ENCODE assay signal across 1 mouse cellular context in the genomic region with DNA sequence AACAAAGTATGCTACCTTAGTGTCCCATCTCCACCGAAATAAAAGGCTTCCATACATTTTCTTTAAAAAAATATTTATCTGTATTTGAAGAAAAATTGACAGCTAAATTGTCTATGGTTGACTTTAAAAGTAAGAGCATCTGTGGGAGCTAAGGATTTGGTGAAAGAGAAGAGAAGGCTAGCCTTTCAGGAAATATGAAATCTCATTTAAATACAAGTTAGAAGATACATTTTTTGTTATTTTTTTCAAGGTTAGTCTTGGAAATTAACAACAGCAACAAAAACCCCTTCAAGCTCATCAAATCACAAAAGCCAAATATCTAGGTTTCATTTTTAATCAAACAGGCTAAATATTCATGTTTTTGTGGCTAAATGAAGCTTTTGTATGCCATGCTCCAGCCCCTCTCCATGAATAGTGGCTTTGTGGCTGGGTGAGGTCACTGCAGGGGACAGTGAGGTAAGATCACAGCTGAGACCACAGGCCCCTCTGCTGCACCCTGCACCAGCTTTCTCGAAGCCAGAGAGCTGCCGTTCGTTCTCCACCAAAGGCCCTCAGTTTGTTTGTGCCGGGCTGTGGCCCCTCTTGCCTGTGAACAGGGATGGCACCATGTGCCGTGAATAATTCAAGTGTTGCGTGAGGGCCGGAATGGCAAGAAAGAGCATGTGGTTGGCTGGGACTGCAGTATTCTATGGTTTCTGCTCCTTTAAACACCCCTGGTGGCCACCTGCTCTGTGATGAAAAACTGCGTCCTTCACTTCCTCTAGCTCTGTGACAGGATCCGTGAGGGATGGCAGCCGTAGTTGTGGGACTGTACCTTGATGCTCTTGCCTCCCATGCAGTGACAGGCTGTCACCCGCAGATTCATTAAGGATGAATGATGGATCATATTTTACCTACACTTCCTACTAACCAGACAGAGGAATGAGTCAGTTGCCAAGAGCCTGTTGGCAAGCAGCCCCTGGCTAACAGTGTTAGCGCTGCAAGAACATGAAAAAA.
A peak's percentile ranks its signal among the peaks of the same experiment; 100 is the strongest.
TF ChIP-seq lines count a peak whose summit lies in the region.

No protein-coding gene starts in this region.

TF ChIP-seq in CH12.LX, 34 proteins besides CTCF, POLR2A, EP300 and RAD21 (continued from another document):
- TF ChIP-seq TCF12 (IDR thresholded peaks at IDR 0.05; ENCODE audit: low read depth, low read length) (peak; percentile 87), ETS1 (conservative IDR thresholded peaks at IDR 0.05; ENCODE audit: low read depth, low read length) (peak; percentile 96), JUND (conservative IDR thresholded peaks at IDR 0.05; ENCODE audit: low read depth, low read length) (peak; percentile 57; the same call in 1 of the 2 replicates), ZNF384 (IDR thresholded peaks at IDR 0.05; ENCODE audit: low read depth, low read length) (peak; percentile 85), USF1 (IDR thresholded peaks at IDR 0.05; ENCODE audit: low read depth, low read length) (no peak), ZC3H11A (IDR thresholded peaks at IDR 0.05; ENCODE audit: low read depth, low read length) (no peak)
